Mouse (Mus musculus) embryo, embryonic 11 days (tissue): Measurements from ENCODE around the gene Lrp1.

Experiments used
- DNase-seq: peaks from one replicate; pipeline ENCODE4 v3.0.0-alpha.2; 2015

The Lrp1 gene

GRCm38 (mm10) chr10:127645791-127646190 is 24.8 kb upstream of the Lrp1 start:
- DNase-seq: no peak

GRCm38 (mm10) chr10:127643553-127644238 is 22.7 kb upstream of the Lrp1 start:
- peak; percentile 84 for DNase-seq

- peak; percentile 68 for DNase-seq
These were observed 22.0 kb upstream of the Lrp1 start, which contains the start of gene Stat6 for GRCm38 (mm10) chr10:127642772-127643552. Stat6 (plus strand) TSS chr10:127642986.

GRCm38 (mm10) chr10:127641861-127642771 is 21.2 kb upstream of the Lrp1 start:
- peak; percentile 91 for DNase-seq

- DNase-seq: no peak
These were observed 19.5 kb upstream of the Lrp1 start for GRCm38 (mm10) chr10:127640421-127640820.

- no peak for DNase-seq
These were observed 11.8 kb upstream of the Lrp1 start for GRCm38 (mm10) chr10:127632668-127633271.

GRCm38 (mm10) chr10:127631261-127632214 is 10.6 kb upstream of the Lrp1 start:
- DNase-seq: no peak

- no peak for DNase-seq
These were observed 5.5 kb upstream of the Lrp1 start for GRCm38 (mm10) chr10:127626433-127626832.

GRCm38 (mm10) chr10:127623439-127624216 is 2.7 kb upstream of the Lrp1 start:
- DNase-seq: no peak

- no peak for DNase-seq
These were observed 1.7 kb upstream of the Lrp1 start for GRCm38 (mm10) chr10:127622661-127623060.

- peak; percentile 84 for DNase-seq
These were observed 1.1 kb upstream of the Lrp1 start for GRCm38 (mm10) chr10:127622057-127622392.

- DNase-seq: peak; percentile 92
These were observed 476 bp upstream of the Lrp1 start for GRCm38 (mm10) chr10:127621191-127622056.

- peak; percentile 73 for DNase-seq
These were observed 975 bp downstream of the Lrp1 start for GRCm38 (mm10) chr10:127619941-127620405.

- DNase-seq: no peak
These were observed 1.7 kb downstream of the Lrp1 start for GRCm38 (mm10) chr10:127619119-127619721.

- DNase-seq: no peak
These were observed 2.8 kb downstream of the Lrp1 start for GRCm38 (mm10) chr10:127618173-127618572.

- no peak for DNase-seq
These were observed 3.7 kb downstream of the Lrp1 start for GRCm38 (mm10) chr10:127617294-127617693.

GRCm38 (mm10) chr10:127616261-127616679 is 4.7 kb downstream of the Lrp1 start:
- peak; percentile 66 for DNase-seq

GRCm38 (mm10) chr10:127615591-127615990 is 5.4 kb downstream of the Lrp1 start:
- no peak for DNase-seq

- no peak for DNase-seq
These were observed 5.9 kb downstream of the Lrp1 start for GRCm38 (mm10) chr10:127615034-127615374.
